Mouse (Mus musculus): ENCODE measurements around the gene Mob2. TPM values are rescaled to one million over a fixed set of nuclear protein-coding genes. Genes with fewer than 3 reads are reported as not detected.

Mob2 gene
- total RNA-seq, 2 experiments from 2014 or later: 59.1 to 92.6 TPM

DNA sequence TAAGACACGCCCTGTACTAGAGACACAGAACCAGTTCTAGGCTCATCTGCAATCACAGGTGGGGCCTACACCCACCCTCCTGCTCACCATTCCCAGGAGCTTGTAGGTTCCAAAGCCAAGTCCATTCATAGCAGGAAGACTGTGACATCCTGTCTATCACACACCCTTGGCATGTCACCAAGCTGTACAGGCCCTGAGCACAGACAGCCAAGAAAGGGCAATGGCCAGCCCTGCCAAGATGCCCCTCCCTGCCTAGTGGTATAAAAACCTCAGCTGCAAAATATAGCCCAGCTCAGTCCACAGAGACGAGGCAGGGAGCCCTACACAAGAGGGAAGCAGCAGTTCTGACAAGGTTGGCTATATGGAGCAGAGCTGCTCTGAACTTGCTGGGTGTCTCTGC, 26.7 kb downstream of the Mob2 start:
- ATAC-seq (replicated peaks; ENCODE audit: low FRiP score, poor library complexity, severe bottlenecking): no peak

DNA sequence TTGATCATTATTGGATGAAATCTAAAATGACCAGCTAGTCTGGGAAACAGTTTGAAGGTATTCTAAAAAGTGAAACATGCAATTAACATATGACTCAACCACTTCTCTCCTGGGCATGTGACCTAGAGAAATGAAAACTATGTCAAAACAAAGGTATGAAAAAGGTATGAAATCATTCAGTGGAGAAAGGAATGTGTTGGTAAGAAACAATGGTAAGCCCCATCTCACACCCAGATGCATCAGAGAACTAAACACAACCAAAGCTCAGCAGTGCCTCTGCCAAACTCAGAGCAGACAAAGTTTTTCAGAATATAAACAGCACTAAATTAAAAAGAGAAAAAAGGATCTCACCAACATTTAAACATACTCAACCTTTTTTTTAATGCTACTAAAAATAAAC, 30.8 kb downstream of the Mob2 start:
- ATAC-seq (replicated peaks; ENCODE audit: low FRiP score, poor library complexity, severe bottlenecking): no peak

DNA sequence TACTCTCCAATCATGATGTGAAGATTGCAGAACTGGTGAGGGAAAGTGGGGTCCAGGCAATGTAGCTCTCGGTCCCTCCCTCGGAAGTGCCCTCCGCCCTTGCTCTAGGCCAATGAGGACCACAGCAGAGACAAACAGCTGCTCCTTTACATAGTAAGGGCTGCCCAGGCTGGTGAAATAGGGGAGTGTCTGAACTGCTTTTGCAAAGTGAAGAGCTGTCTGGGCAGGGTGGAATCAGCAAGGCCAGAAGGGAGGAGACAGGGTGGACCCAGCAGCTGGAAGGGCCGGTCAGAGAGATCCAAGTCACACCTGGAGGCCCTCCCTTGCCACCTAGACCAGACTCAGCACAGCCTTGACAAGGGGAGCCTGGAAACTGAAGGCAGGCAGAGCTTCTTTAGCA, 34.9 kb downstream of the Mob2 start:
- ATAC-seq (replicated peaks; ENCODE audit: low FRiP score, poor library complexity, severe bottlenecking): peak; percentile 76

DNA sequence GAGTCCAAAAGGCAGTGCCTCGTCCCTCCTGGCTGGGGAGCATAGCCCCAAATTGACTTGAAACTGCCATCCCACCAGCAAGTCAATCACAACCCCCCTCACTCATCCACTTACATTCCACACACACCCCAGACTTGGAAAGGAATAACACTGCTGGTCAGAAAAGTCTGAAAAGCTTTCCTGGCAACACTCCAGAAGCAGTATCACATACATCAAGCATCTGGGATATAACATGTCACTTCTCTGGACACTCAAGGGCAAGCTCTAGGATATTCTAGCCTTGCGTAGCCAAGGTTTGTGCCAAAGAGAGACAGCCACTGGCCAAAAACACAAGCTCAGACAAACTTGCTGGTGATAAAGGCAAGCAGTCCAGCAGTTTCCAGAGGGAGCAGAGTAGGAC, 35.7 kb downstream of the Mob2 start:
- 0 out of 2 replicates have a peak, but pooled peaks have one; percentile 3 for ATAC-seq (replicated peaks; ENCODE audit: low FRiP score, poor library complexity, severe bottlenecking)

DNA sequence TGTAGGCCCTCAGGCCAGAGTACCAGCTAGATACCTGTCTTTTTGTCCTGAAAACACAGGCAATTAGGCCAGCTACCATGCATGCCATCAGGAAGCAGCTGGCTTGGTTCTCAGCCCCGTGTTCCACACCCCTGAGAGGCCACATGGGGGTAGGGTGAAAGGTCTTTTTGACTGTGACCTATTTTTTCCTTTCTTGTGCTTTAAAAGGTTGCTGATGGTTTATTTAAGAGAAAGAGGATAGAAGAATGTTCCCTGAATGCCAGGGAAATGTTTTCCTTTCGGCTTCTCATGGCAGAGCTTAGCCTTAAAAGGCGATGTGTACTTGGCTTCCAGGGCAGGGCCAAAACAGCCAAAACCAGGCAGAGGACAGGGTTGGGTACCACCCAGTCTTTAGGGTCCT, 40.0 kb downstream of the Mob2 start:
- no peak for ATAC-seq (replicated peaks; ENCODE audit: low FRiP score, poor library complexity, severe bottlenecking)

DNA sequence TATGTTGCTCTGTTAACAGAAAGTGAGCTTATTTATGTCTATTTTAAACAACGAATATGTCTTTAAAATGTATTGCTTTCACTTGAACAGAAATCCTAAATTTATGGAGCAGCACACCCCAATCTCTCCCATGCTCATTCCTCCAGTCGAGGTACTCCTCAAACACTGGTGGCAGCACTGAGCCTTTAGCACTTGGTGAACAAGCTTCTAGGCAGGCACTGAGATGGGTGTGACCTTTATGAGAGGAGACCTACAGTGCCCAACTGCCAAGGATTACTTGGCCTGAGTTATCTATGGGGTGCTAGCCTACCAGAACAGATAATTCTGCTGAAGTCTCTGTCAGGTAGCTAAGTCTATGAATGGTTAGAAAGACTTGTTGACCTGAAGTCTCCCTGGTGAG, 41.2 kb downstream of the Mob2 start:
- peak; percentile 63 for ATAC-seq (replicated peaks; ENCODE audit: low FRiP score, poor library complexity, severe bottlenecking)

DNA sequence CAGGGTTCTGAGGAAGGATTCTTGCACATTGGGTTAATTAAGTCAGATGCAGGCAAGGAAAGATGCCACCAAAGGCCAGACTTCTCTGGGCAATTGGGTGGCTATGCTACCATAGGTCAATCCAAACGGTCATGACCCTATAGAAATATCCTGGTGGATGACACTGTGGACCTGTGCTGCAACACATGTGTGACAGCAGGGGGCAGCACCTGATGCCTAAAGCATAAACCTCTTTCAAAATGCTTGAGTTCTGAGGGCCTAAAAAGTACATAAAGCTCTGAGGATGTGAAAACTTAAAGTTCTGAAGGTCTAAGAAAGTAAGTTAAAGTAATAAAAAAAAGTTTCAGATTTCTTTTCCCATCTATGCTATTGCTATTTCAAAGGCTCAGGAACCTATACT, 44.3 kb downstream of the Mob2 start:
- peak; percentile 52; the same call in 1 of the 2 replicates for ATAC-seq (replicated peaks; ENCODE audit: low FRiP score, poor library complexity, severe bottlenecking)

DNA sequence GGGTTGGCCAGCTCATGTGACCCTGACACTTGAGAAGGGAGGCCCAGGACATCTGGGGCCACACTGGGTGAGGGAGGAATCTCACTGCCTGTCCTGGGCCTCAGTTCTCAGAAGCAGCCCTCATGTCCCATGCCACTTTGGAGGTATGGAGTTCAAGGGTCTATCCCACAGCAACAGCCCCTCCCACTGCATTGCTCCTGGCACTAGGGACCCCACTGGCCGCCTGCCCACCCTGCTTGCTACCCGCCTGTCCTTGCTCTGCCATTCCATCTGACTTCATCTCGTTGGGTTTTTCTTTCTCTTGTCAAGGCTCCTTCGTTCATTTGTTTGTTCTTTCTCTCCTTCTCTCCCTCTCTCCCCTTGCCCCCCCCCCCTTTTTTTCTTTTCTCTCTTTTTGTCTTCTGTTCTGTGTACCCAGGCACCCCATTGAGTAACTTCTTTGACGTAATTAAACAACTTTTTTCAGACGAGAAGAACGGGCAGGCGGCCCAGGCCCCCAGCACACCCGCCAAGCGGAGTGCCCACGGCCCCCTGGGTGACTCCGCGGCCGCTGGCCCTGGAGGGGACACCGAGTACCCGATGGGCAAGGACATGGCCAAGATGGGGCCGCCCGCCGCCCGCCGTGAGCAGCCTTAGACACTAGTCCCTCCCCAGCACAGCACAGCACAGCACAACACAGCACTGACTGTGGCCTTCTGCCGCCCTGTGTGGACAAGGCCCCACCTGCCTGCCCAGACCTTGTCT, 59.1 kb downstream of the Mob2 start:
- no peak for ATAC-seq (replicated peaks; ENCODE audit: low FRiP score, poor library complexity, severe bottlenecking)

DNA sequence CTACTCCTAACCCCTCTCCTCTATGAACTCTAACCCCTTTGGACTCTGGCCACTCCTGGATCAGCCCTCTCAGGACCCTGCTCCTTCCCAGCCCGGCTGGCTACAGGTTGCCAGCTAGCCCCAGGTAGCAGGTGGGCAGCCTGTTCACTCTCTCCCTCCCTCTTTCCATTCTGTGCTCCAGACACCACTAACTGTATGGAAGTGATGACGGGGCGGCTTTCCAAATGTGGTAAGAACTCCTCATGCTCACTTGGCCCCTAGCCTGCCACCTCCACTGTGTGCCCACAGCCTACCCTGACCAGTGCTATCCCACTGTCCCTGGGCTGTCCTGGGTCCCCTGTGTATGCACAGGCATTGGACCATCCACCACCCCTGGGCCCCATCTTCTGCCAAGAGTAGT, 60.2 kb downstream of the Mob2 start:
- ATAC-seq (replicated peaks; ENCODE audit: low FRiP score, poor library complexity, severe bottlenecking): no peak

DNA sequence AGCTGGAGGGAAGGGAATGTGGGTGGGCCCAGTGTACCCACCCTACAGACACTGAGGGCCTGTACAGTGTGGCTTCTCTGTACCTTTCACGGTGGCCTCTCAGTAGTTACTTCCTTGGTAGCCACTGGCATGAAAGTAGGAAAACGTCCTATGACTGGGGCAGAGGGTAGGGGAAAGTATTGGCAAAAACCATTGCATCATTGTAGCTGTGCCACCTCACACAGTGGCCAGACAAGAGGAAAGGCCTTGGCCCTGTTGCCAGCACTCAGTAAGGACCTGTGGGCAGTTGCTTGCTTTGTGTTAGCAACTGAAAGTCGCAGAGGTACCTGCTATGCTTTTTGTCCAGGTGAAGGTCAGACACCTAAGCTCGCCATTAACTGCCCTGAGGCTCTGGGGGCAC, 66.7 kb downstream of the Mob2 start:
- ATAC-seq (replicated peaks; ENCODE audit: low FRiP score, poor library complexity, severe bottlenecking): no peak

DNA sequence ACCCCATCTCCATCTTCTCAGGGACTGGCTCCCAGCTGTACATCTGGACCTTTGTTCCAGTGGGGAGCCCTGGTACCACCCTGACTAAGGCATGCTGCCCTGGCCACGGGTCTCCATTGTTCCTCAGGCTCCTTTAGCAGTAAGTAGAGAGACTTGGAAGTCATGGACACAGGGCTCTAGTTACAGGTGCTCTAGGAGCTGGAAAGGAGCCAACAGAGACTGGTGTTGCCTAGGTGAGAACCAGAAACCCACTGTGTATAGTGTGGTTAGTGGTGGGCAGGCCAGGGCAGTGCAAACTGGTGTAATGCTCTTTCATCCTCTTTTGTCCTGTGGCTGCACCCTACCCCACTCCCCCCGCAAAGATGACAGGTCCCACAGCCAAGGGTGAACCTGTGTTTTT, 69.7 kb downstream of the Mob2 start:
- ATAC-seq (replicated peaks; ENCODE audit: low FRiP score, poor library complexity, severe bottlenecking): no peak

DNA sequence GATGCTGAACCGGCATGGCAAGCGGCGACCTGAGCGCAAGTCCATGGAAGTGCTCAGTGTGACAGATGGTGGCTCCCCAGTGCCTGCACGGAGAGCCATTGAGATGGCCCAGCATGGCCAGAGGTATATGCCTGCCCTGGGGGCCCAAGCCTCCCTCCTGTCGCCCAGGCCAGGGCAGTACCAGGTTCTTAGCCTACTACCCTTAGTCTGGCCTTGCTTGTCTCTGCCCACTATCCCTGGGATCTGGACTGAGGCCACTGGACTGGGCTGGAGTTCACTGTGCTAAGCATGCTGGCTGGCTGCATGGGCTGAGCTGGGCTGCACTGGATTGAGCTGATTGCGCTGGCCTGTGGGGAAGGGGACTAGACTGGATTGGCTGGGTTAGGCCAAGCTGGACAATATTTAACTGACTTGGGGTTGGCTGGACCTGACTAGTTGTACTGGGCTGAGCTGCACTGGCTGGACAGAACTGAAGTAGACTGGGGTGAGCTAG, 72.5 kb downstream of the Mob2 start:
- no peak for ATAC-seq (replicated peaks; ENCODE audit: low FRiP score, poor library complexity, severe bottlenecking)

DNA sequence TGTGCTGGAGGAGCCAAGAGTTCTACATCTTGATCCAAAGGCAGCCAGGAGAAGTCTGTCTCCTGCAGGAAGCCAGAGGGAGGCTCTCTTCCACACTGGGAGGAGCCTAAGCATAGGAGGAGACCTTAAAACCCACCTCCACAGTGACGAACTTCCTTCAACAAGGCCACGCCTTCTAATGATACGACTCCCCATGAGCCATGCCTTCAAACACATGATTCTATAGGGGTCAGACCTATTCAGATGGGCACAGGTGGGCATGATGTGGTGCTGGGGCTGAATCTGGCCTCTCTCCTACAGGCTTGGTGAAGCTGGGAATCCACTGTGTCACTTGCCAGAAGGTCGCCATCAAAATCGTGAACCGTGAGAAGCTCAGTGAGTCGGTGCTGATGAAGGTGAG, 79.6 kb downstream of the Mob2 start:
- no peak for ATAC-seq (replicated peaks; ENCODE audit: low FRiP score, poor library complexity, severe bottlenecking)

DNA sequence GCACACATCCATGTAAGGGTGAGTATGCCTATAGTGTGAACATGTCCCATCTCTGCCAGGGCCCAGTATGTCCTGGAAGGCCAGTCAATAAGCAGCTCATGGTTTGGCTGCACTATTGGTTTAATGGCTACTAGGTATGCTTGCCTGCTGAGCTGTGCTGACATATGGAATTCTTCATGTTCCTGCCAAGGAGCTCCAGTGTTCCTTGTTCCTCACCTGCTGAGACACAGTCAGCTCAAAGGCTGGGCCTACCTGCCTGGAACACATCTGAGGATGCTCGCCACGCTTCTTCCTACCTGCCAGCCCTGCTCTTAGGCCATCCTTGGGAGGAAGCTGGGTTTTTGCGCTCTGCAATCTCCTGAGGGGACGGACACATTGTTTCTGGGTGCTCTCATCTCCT, 81.6 kb downstream of the Mob2 start:
- no peak for ATAC-seq (replicated peaks; ENCODE audit: low FRiP score, poor library complexity, severe bottlenecking)

DNA sequence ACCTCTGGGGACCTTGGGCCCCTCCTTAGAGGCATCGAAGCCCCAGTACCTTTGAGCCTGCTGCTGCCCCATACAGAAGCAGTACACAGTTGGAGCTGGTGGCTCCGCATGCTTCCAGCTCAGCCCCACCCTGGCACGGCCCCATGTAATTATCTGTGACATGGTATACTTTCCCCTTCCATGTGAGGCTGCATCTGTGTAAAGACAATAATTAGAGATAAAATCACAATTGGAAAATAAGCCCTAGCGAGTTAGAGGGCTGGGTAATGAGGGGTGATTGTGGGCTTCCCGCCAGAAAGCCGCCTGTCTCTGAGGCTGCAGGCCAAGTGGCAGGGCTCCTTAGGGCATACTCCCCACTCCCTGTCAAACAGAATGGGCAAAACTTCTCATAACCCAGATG, 82.9 kb downstream of the Mob2 start:
- no peak for ATAC-seq (replicated peaks; ENCODE audit: low FRiP score, poor library complexity, severe bottlenecking)

DNA sequence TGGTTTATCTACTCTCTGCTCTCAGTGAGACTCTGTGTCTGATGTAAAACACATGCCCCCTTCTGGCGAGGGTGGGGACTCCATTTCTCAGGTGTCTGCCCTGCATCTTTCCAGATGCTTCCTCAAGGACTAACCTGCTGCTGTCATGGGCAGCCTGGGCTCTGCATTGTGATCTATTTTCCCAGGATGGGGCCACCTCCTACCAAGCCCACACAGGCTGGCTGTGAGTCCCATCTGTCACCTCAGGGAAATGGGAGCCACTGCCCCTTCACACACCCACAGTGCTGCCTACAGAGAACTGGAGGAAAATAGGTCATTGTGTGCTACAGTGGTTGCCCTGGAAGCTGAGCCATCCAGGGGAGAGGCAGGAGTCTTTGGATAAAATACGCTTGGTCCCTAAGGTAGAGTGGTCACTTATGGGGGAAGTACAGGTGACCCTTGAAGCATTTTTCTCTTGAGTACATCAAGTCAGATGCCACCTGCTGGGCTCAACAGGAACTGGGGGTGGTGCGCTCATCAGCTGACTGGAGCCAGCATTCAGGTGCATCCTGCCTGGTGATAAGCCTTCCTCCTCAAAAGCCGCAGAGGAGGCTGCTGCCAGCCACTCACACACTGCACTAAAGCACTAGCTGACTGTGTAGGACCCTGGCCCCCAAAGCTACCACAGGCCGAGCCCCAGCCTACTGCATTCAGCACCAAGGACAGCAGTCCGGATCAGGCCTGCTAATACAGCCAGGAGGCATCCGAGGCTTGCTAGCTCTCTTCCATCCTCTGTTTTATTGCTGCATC, 87.8 kb downstream of the Mob2 start:
- no peak for ATAC-seq (replicated peaks; ENCODE audit: low FRiP score, poor library complexity, severe bottlenecking)

DNA sequence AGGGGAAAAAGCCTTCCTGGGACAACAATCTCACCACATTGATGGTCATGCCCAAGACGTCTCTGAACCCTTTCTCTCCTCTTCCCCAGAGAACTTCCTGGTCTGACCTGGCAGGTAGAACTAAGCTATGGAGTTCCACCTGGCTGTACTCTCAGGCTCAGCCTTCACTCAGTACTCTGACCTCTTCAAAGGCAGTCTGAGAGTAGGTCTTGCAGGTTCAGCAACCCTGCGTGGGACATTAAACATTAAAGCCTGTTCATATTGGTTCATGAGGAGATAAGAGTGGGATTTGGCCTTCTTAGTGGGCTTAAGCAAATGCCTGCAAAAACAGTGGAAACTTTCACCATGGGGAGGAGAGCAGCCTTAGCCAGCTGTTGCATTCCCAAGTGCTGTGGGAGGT, 94.6 kb downstream of the Mob2 start:
- ATAC-seq (replicated peaks; ENCODE audit: low FRiP score, poor library complexity, severe bottlenecking): no peak

DNA sequence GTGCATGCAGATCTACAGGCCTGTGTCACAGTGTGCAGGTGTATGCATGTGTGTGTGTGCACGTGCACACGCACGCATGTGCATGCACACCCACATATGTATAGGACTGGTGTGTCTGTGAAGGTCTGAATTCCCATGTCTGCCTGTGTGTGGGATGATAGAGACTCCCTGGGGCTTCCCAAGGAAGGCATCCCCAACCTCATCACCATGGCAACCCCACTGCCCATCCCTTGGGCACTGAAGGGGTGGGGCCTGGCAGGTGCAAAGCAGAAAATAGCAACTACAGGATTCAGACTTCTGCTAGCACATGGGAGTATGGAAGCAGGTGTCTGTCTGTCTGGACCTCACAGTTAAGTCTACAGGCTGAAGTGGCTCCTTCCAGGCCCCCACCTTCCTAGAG, 98.3 kb downstream of the Mob2 start:
- no peak for ATAC-seq (replicated peaks; ENCODE audit: low FRiP score, poor library complexity, severe bottlenecking)

DNA sequence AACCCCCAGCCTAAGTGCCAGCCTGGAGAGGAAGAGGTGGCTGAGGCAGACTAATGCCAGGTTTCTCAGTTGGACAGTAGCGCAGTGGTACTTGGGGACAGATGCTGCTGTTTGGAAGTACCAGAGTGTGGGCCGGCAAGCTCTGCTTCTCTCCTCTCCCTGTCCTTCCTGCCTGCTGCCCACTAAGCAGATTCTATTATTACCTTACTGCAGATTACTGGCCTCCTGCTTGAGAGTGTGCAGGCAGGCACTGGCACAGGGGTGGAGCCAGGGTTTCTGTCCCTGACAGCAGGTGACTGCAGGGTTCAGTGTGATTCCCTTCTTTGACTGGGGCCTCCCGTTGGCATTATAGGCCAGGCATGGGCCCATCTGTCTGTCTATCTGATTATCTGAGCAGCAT, 99.4 kb downstream of the Mob2 start:
- ATAC-seq (replicated peaks; ENCODE audit: low FRiP score, poor library complexity, severe bottlenecking): no peak

DNA sequence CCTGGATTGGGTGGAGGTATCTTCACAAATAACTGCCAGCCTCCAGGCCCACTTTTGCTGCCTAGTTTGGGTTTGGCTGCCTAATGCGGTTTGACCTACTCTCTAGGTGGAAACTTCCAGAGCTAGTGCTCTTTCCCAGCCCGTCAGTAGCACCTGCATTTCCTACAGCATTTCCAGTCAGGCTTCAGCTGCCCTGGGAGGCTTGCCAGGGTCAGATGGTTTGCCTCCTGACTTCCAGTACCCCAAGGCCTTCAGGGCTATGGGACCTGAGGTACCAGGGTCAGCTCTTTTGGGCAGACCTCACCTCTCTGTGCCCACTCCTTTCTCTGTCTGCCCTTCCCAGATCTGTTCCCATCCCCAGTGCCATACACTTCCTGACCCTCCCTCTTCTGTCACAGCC, 99.9 kb downstream of the Mob2 start:
- no peak for ATAC-seq (replicated peaks; ENCODE audit: low FRiP score, poor library complexity, severe bottlenecking)

DNA sequence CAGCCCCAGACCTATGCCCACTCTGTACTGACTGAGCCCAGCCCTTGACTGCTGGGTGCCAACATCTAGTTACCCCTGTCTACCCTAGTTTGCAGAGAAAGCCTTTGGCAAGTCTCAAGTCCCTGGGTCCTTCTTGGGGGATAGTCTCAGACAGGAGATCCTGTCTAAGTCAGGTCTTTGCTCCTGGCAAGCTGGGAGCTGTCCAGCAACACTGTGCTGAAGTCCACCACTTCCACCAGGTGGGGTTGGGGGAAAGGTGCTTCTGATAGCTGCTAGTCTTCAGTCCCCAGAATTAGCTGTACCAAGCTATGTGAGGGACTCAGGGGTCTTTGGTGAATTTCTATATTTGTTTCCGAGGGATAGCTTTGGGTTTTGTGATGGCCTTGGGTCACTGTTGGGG, 101.7 kb downstream of the Mob2 start:
- ATAC-seq (replicated peaks; ENCODE audit: low FRiP score, poor library complexity, severe bottlenecking): no peak

Measured in erythroid progenitor cell, adult 5-6 weeks (primary cell).